Mouse (Mus musculus): ENCODE measurements around the gene Sbno1. TPM values are rescaled to one million over a fixed set of nuclear protein-coding genes. Genes with fewer than 3 reads are reported as not detected.
"Not testable (repeated sequence)": the region's sequence is repeated elsewhere in the genome, so short reads cannot be mapped to it uniquely, and the experiment has no call there.

Gene Sbno1
- polyA plus RNA-seq, 1 experiment = 11.3 TPM

DNA sequence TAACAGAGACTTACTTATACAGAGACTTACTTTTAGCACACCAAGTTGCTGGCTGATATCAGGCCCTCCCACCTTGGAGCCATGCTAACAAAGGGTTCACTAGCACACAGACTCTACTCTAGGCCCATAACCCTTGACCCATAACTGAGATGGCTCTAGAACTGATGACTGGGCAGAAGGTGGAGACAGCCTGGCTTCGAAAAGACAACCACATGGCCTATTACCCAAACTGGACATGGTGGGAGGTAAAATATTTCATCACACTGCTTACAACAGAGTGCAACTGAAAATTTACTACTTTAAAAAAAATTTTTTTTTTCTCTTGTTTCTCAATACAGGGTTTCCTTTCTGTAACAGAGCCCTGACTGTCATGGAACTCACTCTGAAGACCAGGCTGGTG, 42.0 kb upstream of the Sbno1 start:
- H3K36me3 ChIP-seq (ENCODE audit: control insufficient read depth, insufficient read depth) = peaks cover 8% of the 10 kb centered on the region

GRCm38 (mm10) chr5:124464905-124465304, 39.1 kb upstream of the Sbno1 start:
- Histone ChIP-seq H3K4me2 (ENCODE audit: low read depth) (no peak overlapping the region), H3K36me3 (ENCODE audit: control insufficient read depth, insufficient read depth) (peaks cover 25% of the 10 kb centered on the region), H3ac (ENCODE audit: control insufficient read depth, insufficient read length) (no peak overlapping the region), H3K79me2 (ENCODE audit: control insufficient read depth, insufficient read depth) (no peaks in the 10 kb centered on the region), H3K4me3 (no peak overlapping the region), H3K27me3 (ENCODE audit: control insufficient read depth, insufficient read depth, insufficient read length) (no peaks in the 10 kb centered on the region)
- TF ChIP-seq MYOD1 (IDR thresholded peaks at IDR 0.05; ENCODE audit: control insufficient read depth in 1 of 3, insufficient read length in 2 of 3, low read depth in 2 of 3) (no peak), SRF (IDR thresholded peaks at IDR 0.05; ENCODE audit: control insufficient read depth, insufficient read length, low read depth) (no peak), E2F4 (IDR thresholded peaks at IDR 0.05; ENCODE audit: insufficient read depth) (no peak), USF1 (IDR thresholded peaks at IDR 0.05; ENCODE audit: low read depth) (no peak), CEBPB (IDR thresholded peaks at IDR 0.05; ENCODE audit: insufficient read depth, poor library complexity, severe bottlenecking) (no peak), POLR2A (IDR thresholded peaks at IDR 0.05; ENCODE audit: insufficient read length, low read depth) (no peak)

More for the DNA sequence above, 42.0 kb upstream of the Sbno1 start:
- Histone ChIP-seq H3K4me2 (ENCODE audit: low read depth) (no peak overlapping the region), H3K79me2 (ENCODE audit: control insufficient read depth, insufficient read depth) (no peaks in the 10 kb centered on the region), H3K4me3 (no peak overlapping the region), H3K27me3 (ENCODE audit: control insufficient read depth, insufficient read depth, insufficient read length) (no peaks in the 10 kb centered on the region), H3ac (ENCODE audit: control insufficient read depth, insufficient read length) (no peak overlapping the region)
- no peak for TF ChIP-seq USF1 (IDR thresholded peaks at IDR 0.05; ENCODE audit: low read depth)
- TF ChIP-seq REST (IDR thresholded peaks at IDR 0.05; ENCODE audit: insufficient read depth, insufficient read length) = no peak
- no peak for TF ChIP-seq E2F4 (IDR thresholded peaks at IDR 0.05; ENCODE audit: insufficient read depth)
- TF ChIP-seq TCF12 (IDR thresholded peaks at IDR 0.05; ENCODE audit: insufficient read depth, poor library complexity, severe bottlenecking) = no peak

DNA sequence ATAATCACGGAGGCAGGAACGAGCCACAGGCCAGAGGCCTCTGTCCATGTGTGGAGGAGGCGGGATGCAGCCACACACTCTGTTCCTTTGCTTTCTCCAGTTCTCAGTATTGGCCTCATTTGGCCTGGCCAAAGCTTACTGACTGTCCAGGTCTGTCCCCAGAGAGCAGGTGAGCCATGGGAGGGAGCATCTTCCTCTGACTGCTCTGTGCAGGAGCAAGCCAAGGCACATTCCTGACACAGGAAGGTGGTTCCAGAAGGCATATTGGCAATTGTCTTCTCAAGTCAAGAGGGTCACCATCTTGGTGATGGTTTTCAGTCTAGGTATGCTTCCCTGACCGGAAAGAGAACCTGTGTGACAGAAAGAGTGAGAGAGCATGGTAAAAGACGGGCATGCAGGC, 37.7 kb upstream of the Sbno1 start:
- Histone ChIP-seq H3K79me2 (ENCODE audit: control insufficient read depth, insufficient read depth) (no peaks in the 10 kb centered on the region), H3K4me3 (no peak overlapping the region), H3K27me3 (ENCODE audit: control insufficient read depth, insufficient read depth, insufficient read length) (no peaks in the 10 kb centered on the region), H3ac (ENCODE audit: control insufficient read depth, insufficient read length) (no peak overlapping the region), H3K36me3 (ENCODE audit: control insufficient read depth, insufficient read depth) (peaks cover 30% of the 10 kb centered on the region), H3K4me2 (ENCODE audit: low read depth) (no peak overlapping the region)
- TF ChIP-seq TCF3 (IDR thresholded peaks at IDR 0.05; ENCODE audit: insufficient read length, low read depth) (no peak), POLR2AphosphoS2 (IDR thresholded peaks at IDR 0.05; ENCODE audit: insufficient read length, low read depth) (peak; percentile 75)

GRCm38 (mm10) chr5:124462297-124463025, 36.7 kb upstream of the Sbno1 start:
- Histone ChIP-seq H3K4me3 (no peak overlapping the region), H3K27me3 (ENCODE audit: control insufficient read depth, insufficient read depth, insufficient read length) (no peaks in the 10 kb centered on the region), H3ac (ENCODE audit: control insufficient read depth, insufficient read length) (no peak overlapping the region), H3K36me3 (ENCODE audit: control insufficient read depth, insufficient read depth) (peaks cover 33% of the 10 kb centered on the region), H3K4me2 (ENCODE audit: low read depth) (no peak overlapping the region), H3K79me2 (ENCODE audit: control insufficient read depth, insufficient read depth) (no peaks in the 10 kb centered on the region)
- TF ChIP-seq USF1 (IDR thresholded peaks at IDR 0.05; ENCODE audit: low read depth) (no peak), SRF (IDR thresholded peaks at IDR 0.05; ENCODE audit: control insufficient read depth, insufficient read length, low read depth) (no peak), POLR2A (IDR thresholded peaks at IDR 0.05; ENCODE audit: insufficient read length, low read depth) (no peak), POLR2AphosphoS2 (IDR thresholded peaks at IDR 0.05; ENCODE audit: insufficient read length, low read depth) (no peak), MYOG (IDR thresholded peaks at IDR 0.05; ENCODE audit: control insufficient read depth in 1 of 3, insufficient read depth in 1 of 3, insufficient read length in 2 of 3, low read depth in 2 of 3) (no peak), MYOD1 (IDR thresholded peaks at IDR 0.05; ENCODE audit: control insufficient read depth in 1 of 3, insufficient read length in 2 of 3, low read depth in 2 of 3) (no peak), E2F4 (IDR thresholded peaks at IDR 0.05; ENCODE audit: insufficient read depth) (no peak), TCF12 (IDR thresholded peaks at IDR 0.05; ENCODE audit: insufficient read depth, poor library complexity, severe bottlenecking) (no peak), REST (IDR thresholded peaks at IDR 0.05; ENCODE audit: insufficient read depth, insufficient read length) (no peak), TCF3 (IDR thresholded peaks at IDR 0.05; ENCODE audit: insufficient read length, low read depth) (no peak), MAX (IDR thresholded peaks at IDR 0.05; ENCODE audit: low read depth) (no peak), CEBPB (IDR thresholded peaks at IDR 0.05; ENCODE audit: insufficient read depth, poor library complexity, severe bottlenecking) (no peak)

DNA sequence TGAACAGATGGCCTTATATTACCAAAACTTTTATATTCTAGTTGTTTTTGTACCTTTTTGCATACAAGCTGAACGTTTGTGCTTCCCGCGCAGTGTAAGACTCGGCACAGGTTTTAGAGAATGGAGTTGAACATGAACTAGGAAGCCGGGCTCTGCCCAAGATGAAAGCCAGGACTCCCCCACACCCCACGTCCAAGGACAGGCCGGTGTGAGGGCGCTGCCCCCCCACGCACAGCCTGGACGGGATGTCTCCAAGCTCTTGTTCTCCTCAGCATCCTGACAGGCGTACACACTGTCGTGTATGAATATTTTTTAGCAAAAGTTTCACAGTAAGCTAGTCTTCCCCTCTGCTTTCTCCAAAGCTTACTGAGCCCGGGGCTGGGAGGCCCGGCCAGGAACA, 35.1 kb upstream of the Sbno1 start:
- not testable (repeated sequence) for H3K4me2 ChIP-seq (ENCODE audit: low read depth); H3K79me2 ChIP-seq (ENCODE audit: control insufficient read depth, insufficient read depth); H3K4me3 ChIP-seq; H3ac ChIP-seq (ENCODE audit: control insufficient read depth, insufficient read length); H3K27me3 ChIP-seq (ENCODE audit: control insufficient read depth, insufficient read depth, insufficient read length)
- H3K36me3 ChIP-seq (ENCODE audit: control insufficient read depth, insufficient read depth) = peaks cover 48% of the 10 kb centered on the region

DNA sequence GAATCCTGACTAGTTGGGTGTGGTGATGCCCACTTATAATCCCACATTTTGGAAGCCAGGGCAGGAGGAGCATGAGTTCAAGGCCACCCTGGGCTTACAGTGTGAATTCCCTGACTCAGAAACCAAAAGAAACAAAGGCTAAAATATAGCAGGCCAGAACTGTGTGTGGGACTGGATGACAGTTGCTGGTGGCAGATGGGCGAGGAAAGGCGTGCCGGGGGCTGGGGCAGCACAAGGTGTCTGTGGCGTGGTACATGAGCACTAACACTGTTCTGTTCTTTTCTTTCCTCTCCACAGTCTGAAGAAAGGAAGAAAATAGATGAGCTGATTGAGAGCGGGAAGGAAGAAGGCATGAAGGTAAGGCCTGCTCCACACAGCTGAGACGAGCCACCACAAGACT, 31.0 kb upstream of the Sbno1 start:
- Histone ChIP-seq H3ac (ENCODE audit: control insufficient read depth, insufficient read length) (no peak overlapping the region), H3K27me3 (ENCODE audit: control insufficient read depth, insufficient read depth, insufficient read length) (no peaks in the 10 kb centered on the region), H3K4me3 (no peak overlapping the region), H3K36me3 (ENCODE audit: control insufficient read depth, insufficient read depth) (peaks cover 57% of the 10 kb centered on the region), H3K79me2 (ENCODE audit: control insufficient read depth, insufficient read depth) (no peaks in the 10 kb centered on the region), H3K4me2 (ENCODE audit: low read depth) (no peak overlapping the region)
- no peak for TF ChIP-seq TCF12 (IDR thresholded peaks at IDR 0.05; ENCODE audit: insufficient read depth, poor library complexity, severe bottlenecking)
- no peak for TF ChIP-seq MYOG (IDR thresholded peaks at IDR 0.05; ENCODE audit: control insufficient read depth in 1 of 3, insufficient read depth in 1 of 3, insufficient read length in 2 of 3, low read depth in 2 of 3)
- TF ChIP-seq POLR2AphosphoS2 (IDR thresholded peaks at IDR 0.05; ENCODE audit: insufficient read length, low read depth) = no peak
- no peak for TF ChIP-seq REST (IDR thresholded peaks at IDR 0.05; ENCODE audit: insufficient read depth, insufficient read length)
- no peak for TF ChIP-seq USF1 (IDR thresholded peaks at IDR 0.05; ENCODE audit: low read depth)
- TF ChIP-seq TCF3 (IDR thresholded peaks at IDR 0.05; ENCODE audit: insufficient read length, low read depth) = no peak
- TF ChIP-seq E2F4 (IDR thresholded peaks at IDR 0.05; ENCODE audit: insufficient read depth) = no peak
- TF ChIP-seq MAX (IDR thresholded peaks at IDR 0.05; ENCODE audit: low read depth) = no peak
- TF ChIP-seq CEBPB (IDR thresholded peaks at IDR 0.05; ENCODE audit: insufficient read depth, poor library complexity, severe bottlenecking) = no peak
- TF ChIP-seq SRF (IDR thresholded peaks at IDR 0.05; ENCODE audit: control insufficient read depth, insufficient read length, low read depth) = no peak
- no peak for TF ChIP-seq MYOD1 (IDR thresholded peaks at IDR 0.05; ENCODE audit: control insufficient read depth in 1 of 3, insufficient read length in 2 of 3, low read depth in 2 of 3)
- TF ChIP-seq POLR2A (IDR thresholded peaks at IDR 0.05; ENCODE audit: insufficient read length, low read depth) = no peak
